Mouse (Mus musculus) CH12.LX (cell line): ENCODE measurements around the gene Atp2b2. TPM values are rescaled to one million over a fixed set of nuclear protein-coding genes. Genes with fewer than 3 reads are reported as not detected.

Experiments used
- DNase-seq: peaks from one replicate; pipeline ENCODE4 v3.0.0-alpha.2; 2013; ENCODE audit errors: extremely low read depth
- H3K27ac ChIP-seq: 2 replicates; pipeline ENCODE4 v1.5.1; 2012; ENCODE audit warnings: low read depth, mild to moderate bottlenecking, control low read depth, moderate library complexity; ENCODE audit not compliant: insufficient read depth
- H3K27me3 ChIP-seq: replicated peaks from 2 replicates; pipeline ENCODE3; 2012; ENCODE audit warnings: inconsistent platforms
- H3K36me3 ChIP-seq, 2 experiments: replicated peaks in 1 of 2; 2 replicates each; pipeline versions ENCODE3 to v1.6.1; 2012; ENCODE audit warnings: inconsistent platforms in 1 of 2, low read length in 1 of 2, mild to moderate bottlenecking in 1 of 2, mixed read lengths in 1 of 2, moderate library complexity in 1 of 2; ENCODE audit not compliant: control insufficient read depth in 1 of 2, insufficient read depth in 1 of 2
- H3K4me1 ChIP-seq, 2 experiments: 2 replicates each; pipeline ENCODE4 v1.6.1; 2012; ENCODE audit warnings: inconsistent platforms in 1 of 2, moderate library complexity in 1 of 2; ENCODE audit not compliant: insufficient read depth in 2 of 2, control insufficient read depth in 1 of 2
- H3K4me2 ChIP-seq: 2 replicates; pipeline ENCODE4 v1.6.1; 2012; ENCODE audit warnings: low read depth, mild to moderate bottlenecking, control low read depth; ENCODE audit not compliant: poor library complexity, insufficient read depth, severe bottlenecking
- H3K4me3 ChIP-seq, 3 experiments: fragments of 150-350 bp in 1 of 3; sonication (generic) in 1 of 3; replicated peaks in 1 of 3; 2 replicates each; pipeline versions ENCODE3 to v1.5.1; 2011 to 2012; ENCODE audit warnings: low read depth in 2 of 3, low read length in 2 of 3, mild to moderate bottlenecking in 2 of 3, moderate library complexity in 2 of 3, control low read depth in 1 of 3, improper control_type of control experiment in 1 of 3, inconsistent platforms in 1 of 3, mixed read lengths in 1 of 3; ENCODE audit not compliant: poor library complexity in 1 of 3
- H3K79me2 ChIP-seq: replicated peaks from 2 replicates; pipeline ENCODE4 v1.6.1; 2012; ENCODE audit warnings: mild to moderate bottlenecking, moderate library complexity; ENCODE audit not compliant: control insufficient read depth, poor library complexity, insufficient read depth, severe bottlenecking; ENCODE audit errors: extremely low read depth
- H3K9ac ChIP-seq: 2 replicates; pipeline ENCODE4 v1.6.1; 2012; ENCODE audit warnings: low read depth, mild to moderate bottlenecking, control low read depth, moderate library complexity; ENCODE audit not compliant: insufficient read depth
- H3K9me3 ChIP-seq: replicated peaks from 2 replicates; pipeline ENCODE3; 2012; ENCODE audit warnings: low read length, inconsistent platforms, mixed read lengths
- E2F4 ChIP-seq: IDR thresholded peaks from 2 replicates; pipeline ENCODE4 v1.6.1; 2011; ENCODE audit warnings: low read depth, low read length, improper control_type of control experiment; ENCODE audit not compliant: insufficient replicate concordance
- EP300 ChIP-seq: IDR thresholded peaks from 2 replicates; pipeline ENCODE4 v1.6.1; 2011; ENCODE audit warnings: low read length, improper control_type of control experiment
- GABPA ChIP-seq: IDR thresholded peaks from 2 replicates; pipeline ENCODE4 v1.6.1; 2012; ENCODE audit warnings: low read depth, low read length, improper control_type of control experiment, inconsistent platforms; ENCODE audit not compliant: insufficient replicate concordance
- HCFC1 ChIP-seq: IDR thresholded peaks from 2 replicates; pipeline ENCODE4 v1.6.1; 2012; ENCODE audit warnings: low read depth, mild to moderate bottlenecking, inconsistent platforms, low read length, improper control_type of control experiment
- MAFK ChIP-seq: IDR thresholded peaks from 2 replicates; pipeline ENCODE4 v1.6.1; 2011; ENCODE audit warnings: low read length, improper control_type of control experiment; ENCODE audit not compliant: insufficient replicate concordance
- MAZ ChIP-seq: IDR thresholded peaks from 2 replicates; pipeline ENCODE4 v1.6.1; 2012; ENCODE audit warnings: low read depth, mild to moderate bottlenecking, inconsistent platforms, low read length, improper control_type of control experiment, moderate library complexity
- MEF2A ChIP-seq: IDR thresholded peaks from 2 replicates; pipeline ENCODE4 v1.6.1; 2014; ENCODE audit warnings: low read depth, mild to moderate bottlenecking, inconsistent platforms, low read length, improper control_type of control experiment, borderline replicate concordance
- MYC ChIP-seq: IDR thresholded peaks from 2 replicates; pipeline ENCODE4 v1.6.1; 2011; ENCODE audit warnings: low read depth, mild to moderate bottlenecking, improper control_type of control experiment, low read length
- NRF1 ChIP-seq: IDR thresholded peaks from 2 replicates; pipeline ENCODE4 v1.6.1; 2014; ENCODE audit warnings: low read depth, mild to moderate bottlenecking, inconsistent platforms, low read length, improper control_type of control experiment, moderate library complexity
- PAX5 ChIP-seq: IDR thresholded peaks from 2 replicates; pipeline ENCODE4 v1.6.1; 2012; ENCODE audit warnings: low read length, inconsistent platforms, mixed read lengths
- POLR2A ChIP-seq: IDR thresholded peaks from 2 replicates; pipeline ENCODE4 v1.6.1; 2011; ENCODE audit warnings: low read depth, mild to moderate bottlenecking, improper control_type of control experiment, low read length
- POLR2AphosphoS2 ChIP-seq: IDR thresholded peaks from 2 replicates; pipeline ENCODE4 v1.6.1; 2011; ENCODE audit warnings: low read depth, low read length, improper control_type of control experiment
- SIN3A ChIP-seq: IDR thresholded peaks from 2 replicates; pipeline ENCODE4 v1.6.1; 2012; ENCODE audit warnings: low read length, improper control_type of control experiment, inconsistent platforms
- SMC3 ChIP-seq: IDR thresholded peaks from 2 replicates; pipeline ENCODE4 v1.6.1; 2011; ENCODE audit warnings: low read depth, low read length, improper control_type of control experiment
- UBTF ChIP-seq: IDR thresholded peaks from 2 replicates; pipeline ENCODE4 v1.6.1; 2012; ENCODE audit warnings: low read depth, mild to moderate bottlenecking, inconsistent platforms, low read length, improper control_type of control experiment, moderate library complexity
- USF1 ChIP-seq: IDR thresholded peaks from 2 replicates; pipeline ENCODE4 v1.6.1; 2014; ENCODE audit warnings: low read depth, mild to moderate bottlenecking, inconsistent platforms, low read length, improper control_type of control experiment
- dilution Hi-C: fragments of 300-500 bp; cut with MboI; formaldehyde crosslinking; loops from 2 replicates; pipeline ENCODE4 v1.14.3; 2020; ENCODE audit warnings: low sequenced_read_pairs; ENCODE audit not compliant: extremely low pct_unique_long_range_greater_than_20kb, extremely low pct_ligation_motif_present
- in situ Hi-C: fragments of 300-500 bp; cut with MboI; formaldehyde crosslinking; loops from 3 replicates; pipeline ENCODE4 v1.14.3; 2019; ENCODE audit warnings: low sequenced_read_pairs, low pct_ligation_motif_present, low pct_unique_long_range_greater_than_20kb, mixed read lengths
- polyA plus RNA-seq: library from polyadenylated mRNA; unstranded; fragments of >175 nt; gene quantifications from 2 replicates; pipeline ENCODE4 v1.2.1, GENCODE M21; 2012; ENCODE audit warnings: low read depth; ENCODE audit not compliant: insufficient read length
- total RNA-seq, 2 experiments: library from RNA; depleted of rRNA; stranded (reverse); fragments of 300-350 nt in 1 of 2; fragments of >200 nt in 1 of 2; gene quantifications; 2 replicates each; pipeline ENCODE4 v1.2.3; 2012 to 2014

The Atp2b2 gene
- total and polyA plus RNA-seq, 3 experiments: not detected

DNA sequence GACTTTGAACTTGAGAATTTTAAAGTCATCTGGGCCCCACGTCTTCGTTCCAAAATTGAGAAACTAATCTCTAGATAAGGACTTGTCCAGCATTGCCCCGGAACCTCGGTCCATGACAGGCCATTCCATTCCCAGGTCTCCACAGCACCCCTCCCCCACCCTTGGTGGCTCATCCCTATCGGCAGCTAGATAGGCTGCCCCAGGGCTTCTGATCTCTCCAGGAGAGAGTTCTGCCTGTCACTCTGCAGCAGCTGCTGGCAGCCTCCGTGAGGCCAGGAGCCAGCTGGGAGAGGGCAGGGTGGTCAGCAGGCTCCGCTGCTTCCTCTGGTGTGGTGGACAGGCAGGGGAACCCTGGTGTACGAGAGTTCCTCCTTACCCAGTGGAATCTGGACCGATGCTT is 159.2 kb downstream of the Atp2b2 start:
- H3K9ac ChIP-seq: no peak overlapping the region
- H3K9me3 ChIP-seq: no peaks in the 10 kb centered on the region
- DNase-seq: no peak
- H3K27ac ChIP-seq: no peak overlapping the region
- H3K36me3 ChIP-seq: no peaks in the 10 kb centered on the region
- dilution Hi-C loops: no loop called here
- H3K4me3 ChIP-seq: no peak overlapping the region
- TF ChIP-seq POLR2AphosphoS2 (no peak), SMC3 (no peak), PAX5 (no peak), UBTF (no peak)
- peaks cover 94% of the 10 kb centered on the region for H3K27me3 ChIP-seq
- H3K4me2 ChIP-seq: no peak overlapping the region
- peaks cover 3 to 6% of the 10 kb centered on the region in 2 experiments; a peak in 1 of 4 replicates for H3K4me1 ChIP-seq
- H3K79me2 ChIP-seq: no peaks in the 10 kb centered on the region
- in situ Hi-C loops: no loop called here

DNA sequence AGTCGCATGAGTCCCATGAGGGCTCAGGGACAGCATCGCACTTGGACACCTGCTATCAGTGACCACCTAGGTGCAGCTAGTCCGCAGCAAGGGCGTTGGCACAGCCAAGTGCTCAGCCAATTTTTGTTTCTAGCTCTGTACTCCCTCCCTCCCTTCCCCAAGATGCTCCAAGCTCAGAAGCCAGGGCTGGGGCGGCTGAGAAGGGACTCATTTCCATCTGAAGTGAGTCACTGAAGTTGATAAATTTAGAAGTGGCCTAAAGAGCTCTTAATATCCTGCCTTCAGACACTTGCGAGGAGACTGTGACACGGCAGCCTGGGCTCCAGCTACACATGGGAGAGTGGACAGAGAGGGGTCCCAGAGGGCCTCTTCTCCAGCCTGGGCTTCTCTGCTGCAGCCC is 160.0 kb downstream of the Atp2b2 start:
- Histone ChIP-seq H3K4me1 (peaks cover 3 to 6% of the 10 kb centered on the region in 2 experiments; a peak in 1 of 4 replicates), H3K79me2 (no peaks in the 10 kb centered on the region), H3K9ac (no peak overlapping the region), H3K4me3 (no peak overlapping the region), H3K27ac (no peak overlapping the region), H3K9me3 (no peaks in the 10 kb centered on the region), H3K36me3 (no peaks in the 10 kb centered on the region), H3K4me2 (no peak overlapping the region), H3K27me3 (peaks cover 94% of the 10 kb centered on the region)
- in situ Hi-C loops: no loop called here
- dilution Hi-C loops: no loop called here
- no peak for TF ChIP-seq HCFC1
- no peak for TF ChIP-seq SIN3A
- TF ChIP-seq EP300: no peak
- no peak for TF ChIP-seq MAFK
- TF ChIP-seq MAZ: no peak
- no peak for TF ChIP-seq GABPA
- TF ChIP-seq NRF1: no peak
- no peak for TF ChIP-seq PAX5
- DNase-seq: no peak

DNA sequence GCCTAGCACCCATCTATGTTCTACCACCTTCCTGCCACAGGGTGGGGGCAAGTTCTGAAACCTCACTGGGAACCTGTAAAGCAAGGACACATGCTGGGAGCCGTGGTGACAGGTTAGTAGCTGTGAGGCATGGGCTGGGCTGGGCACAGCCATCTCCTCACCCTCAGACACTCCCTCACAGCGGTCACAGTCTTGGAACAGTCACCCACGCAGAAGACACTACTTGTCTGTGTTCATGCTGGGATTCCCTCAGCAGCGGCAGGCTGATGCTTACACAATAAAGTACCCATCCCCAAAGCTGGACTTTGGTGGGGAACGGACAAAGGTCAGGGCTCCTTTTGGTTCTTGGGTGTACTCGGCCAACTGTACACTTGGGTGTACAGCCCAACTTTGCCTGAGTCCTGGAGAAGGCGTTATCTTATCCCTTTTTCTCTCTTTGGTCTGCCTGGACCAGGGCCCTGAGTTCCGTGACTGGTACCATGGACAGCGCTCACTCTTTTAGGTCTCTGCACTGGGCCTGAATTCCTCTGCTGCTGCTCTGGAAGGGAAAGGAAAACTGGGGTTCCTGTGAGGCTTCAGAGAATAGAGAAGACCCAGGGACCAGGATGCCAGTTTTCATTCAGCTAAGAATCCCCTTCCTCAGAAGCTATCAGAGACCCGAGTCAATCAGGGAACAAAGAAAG is 160.7 kb downstream of the Atp2b2 start:
- Histone ChIP-seq H3K9me3 (no peaks in the 10 kb centered on the region), H3K36me3 (no peaks in the 10 kb centered on the region), H3K4me1 (peaks cover 3 to 6% of the 10 kb centered on the region in 2 experiments; a peak in 1 of 4 replicates), H3K27me3 (peaks cover 90% of the 10 kb centered on the region), H3K79me2 (no peaks in the 10 kb centered on the region), H3K27ac (no peak overlapping the region), H3K9ac (no peak overlapping the region), H3K4me3 (no peak overlapping the region), H3K4me2 (no peak overlapping the region)
- in situ Hi-C loops: no loop called here
- TF ChIP-seq MYC: no peak
- no peak for TF ChIP-seq POLR2A
- TF ChIP-seq E2F4: no peak
- TF ChIP-seq HCFC1: no peak
- no peak for TF ChIP-seq USF1
- TF ChIP-seq MEF2A: no peak
- DNase-seq: peak; percentile 16
- dilution Hi-C loops: no loop called here
